Mouse (Mus musculus): ENCODE measurements around the gene Olfr1359.
"Not testable (repeated sequence)": the region's sequence is repeated elsewhere in the genome, so short reads cannot be mapped to it uniquely, and the experiment has no call there.

The Olfr1359 gene

GRCm38 (mm10) chr13:21697811-21698210 lies at the start of gene Olfr1359:
Olfr1359 (plus strand) TSS chr13:21698111.
- no peak for ATAC-seq (ENCODE audit: insufficient number of reproducible peaks, low FRiP score, low TSS enrichment)

- no peak for ATAC-seq (ENCODE audit: insufficient number of reproducible peaks, low FRiP score, low TSS enrichment)
These were observed 34.6 kb upstream of the Olfr1359 start, which contains the start of gene Olfr1361 for GRCm38 (mm10) chr13:21663286-21663685. Olfr1361 (minus strand) TSS chr13:21663386.

GRCm38 (mm10) chr13:21677305-21677704 lies 20.6 kb upstream of the Olfr1359 start, which contains the start of gene Olfr1360:
Olfr1360 (minus strand) TSS chr13:21677405.
- ATAC-seq (ENCODE audit: insufficient number of reproducible peaks, low FRiP score, low TSS enrichment), result no peak

- no peak for ATAC-seq (ENCODE audit: insufficient number of reproducible peaks, low FRiP score, low TSS enrichment)
These were observed 8.8 kb downstream of the Olfr1359 start for GRCm38 (mm10) chr13:21706669-21707068.

GRCm38 (mm10) chr13:21710031-21710711 lies 12.3 kb downstream of the Olfr1359 start:
- peak; percentile 83 for ATAC-seq (ENCODE audit: insufficient number of reproducible peaks, low FRiP score, low TSS enrichment)

- peak; percentile 38; the same call in 1 of the 2 replicates for ATAC-seq (ENCODE audit: insufficient number of reproducible peaks, low FRiP score, low TSS enrichment)
These were observed 13.1 kb downstream of the Olfr1359 start for GRCm38 (mm10) chr13:21710821-21711525.

GRCm38 (mm10) chr13:21711698-21712097 lies 13.8 kb downstream of the Olfr1359 start:
- no peak for ATAC-seq (ENCODE audit: insufficient number of reproducible peaks, low FRiP score, low TSS enrichment)

GRCm38 (mm10) chr13:21714725-21715124 lies 16.8 kb downstream of the Olfr1359 start:
- no peak; the same call in 1 of the 2 replicates for ATAC-seq (ENCODE audit: insufficient number of reproducible peaks, low FRiP score, low TSS enrichment)

- no peak for ATAC-seq (ENCODE audit: insufficient number of reproducible peaks, low FRiP score, low TSS enrichment)
These were observed 17.4 kb downstream of the Olfr1359 start for GRCm38 (mm10) chr13:21715131-21715863.

GRCm38 (mm10) chr13:21715864-21716539 lies 18.1 kb downstream of the Olfr1359 start, which contains the start of the genes Hist1h2bl and Hist1h2ai:
Hist1h2bl (minus strand) TSS chr13:21716143.
Hist1h2ai (plus strand) TSS chr13:21716422.
- ATAC-seq (ENCODE audit: insufficient number of reproducible peaks, low FRiP score, low TSS enrichment), result peak; percentile 96

- ATAC-seq (ENCODE audit: insufficient number of reproducible peaks, low FRiP score, low TSS enrichment), result not testable (repeated sequence)
These were observed 18.9 kb downstream of the Olfr1359 start for GRCm38 (mm10) chr13:21716540-21717391.

- peak; percentile 36; the same call in 1 of the 2 replicates for ATAC-seq (ENCODE audit: insufficient number of reproducible peaks, low FRiP score, low TSS enrichment)
These were observed 19.8 kb downstream of the Olfr1359 start, which contains the start of gene Hist1h3h for GRCm38 (mm10) chr13:21717397-21718357. Hist1h3h (plus strand) TSS chr13:21717659.

- no peak for ATAC-seq (ENCODE audit: insufficient number of reproducible peaks, low FRiP score, low TSS enrichment)
These were observed 20.6 kb downstream of the Olfr1359 start for GRCm38 (mm10) chr13:21718381-21719080.

- ATAC-seq (ENCODE audit: insufficient number of reproducible peaks, low FRiP score, low TSS enrichment), result not testable (repeated sequence)
These were observed 23.3 kb downstream of the Olfr1359 start for GRCm38 (mm10) chr13:21721107-21721756.

GRCm38 (mm10) chr13:21721757-21722372 lies 24.0 kb downstream of the Olfr1359 start, which contains the start of gene Hist1h2bm:
Hist1h2bm (plus strand) TSS chr13:21722044.
- ATAC-seq (ENCODE audit: insufficient number of reproducible peaks, low FRiP score, low TSS enrichment), result peak; percentile 100

- no peak for ATAC-seq (ENCODE audit: insufficient number of reproducible peaks, low FRiP score, low TSS enrichment)
These were observed 24.5 kb downstream of the Olfr1359 start for GRCm38 (mm10) chr13:21722373-21722925.
